ENCODE assay signal across 19 mouse cellular contexts in the genomic region with DNA sequence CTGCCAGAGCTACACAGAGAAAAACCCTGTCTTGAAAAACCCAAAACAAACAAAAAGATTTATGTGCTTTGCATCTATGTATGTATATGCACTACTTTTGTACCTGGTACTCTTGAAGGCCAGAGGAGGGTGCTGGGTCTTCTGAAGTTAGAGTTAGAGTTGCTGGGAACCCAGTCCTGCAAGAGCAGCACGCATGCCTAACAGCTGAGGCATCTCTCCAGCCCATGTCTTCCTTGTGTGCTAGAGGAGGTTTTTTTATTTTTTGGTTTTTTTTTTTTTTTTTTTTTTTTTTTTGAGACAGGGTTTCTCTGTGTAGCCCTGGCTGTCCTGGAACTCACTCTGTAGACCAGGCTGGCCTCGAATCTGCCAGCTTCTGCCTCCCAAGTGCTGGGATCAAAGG. TPM values are rescaled to one million over a fixed set of nuclear protein-coding genes. Genes with fewer than 3 reads are reported as not detected.
DNase-seq lines count a peak whose midpoint lies in the region; ATAC-seq and TF ChIP-seq lines count a peak whose summit lies in the region.
"Had no signal": no experiment of that assay in that cellular context is flagged by ENCODE, and none has a peak within 500 bp of the region (broad histone marks: within the 10 kb centered on the region; RNA-seq: fewer than 3 reads in every experiment).

No protein-coding gene starts in this region.

- no peak overlapping the region for H3K4me2 ChIP-seq in heart, embryonic 11.5 days
- no peak overlapping the region for H3K4me2 ChIP-seq in intestine, embryonic 14.5 days (ENCODE audit: low read length)
- H3K4me2 ChIP-seq in intestine, postnatal 0 days (replicated peaks; ENCODE audit: low read depth), result no peak overlapping the region
- no peak overlapping the region for H3K4me2 ChIP-seq in liver, embryonic 15.5 days
- no peak overlapping the region for H3K4me2 ChIP-seq in liver, embryonic 12.5 days
- H3K4me2 ChIP-seq: forebrain, embryonic 15.5 days; limb, embryonic 15.5 days; midbrain, embryonic 11.5 days had no signal

- H3K36me3 ChIP-seq in heart, embryonic 11.5 days (ENCODE audit: control insufficient read depth, insufficient read depth, low read length), result peaks cover 10% of the 10 kb centered on the region
- peaks cover 44% of the 10 kb centered on the region for H3K36me3 ChIP-seq in intestine, embryonic 14.5 days (ENCODE audit: control insufficient read depth, insufficient read depth, low read length)
- peaks cover 25% of the 10 kb centered on the region for H3K36me3 ChIP-seq in intestine, postnatal 0 days (ENCODE audit: control insufficient read depth, insufficient read depth)
- peaks cover 74% of the 10 kb centered on the region for H3K36me3 ChIP-seq in liver, embryonic 15.5 days (replicated peaks)
- H3K36me3 ChIP-seq in liver, embryonic 12.5 days, result peaks cover 73% of the 10 kb centered on the region

- no peak for TF ChIP-seq CTCF in intestine, postnatal 0 days (IDR thresholded peaks at IDR 0.05; ENCODE audit: low read depth)

- no peak overlapping the region for H3K4me3 ChIP-seq in heart, embryonic 11.5 days (ENCODE audit: low read depth, low read length)
- no peak overlapping the region for H3K4me3 ChIP-seq in intestine, embryonic 14.5 days (ENCODE audit: low read depth, low read length)
- no peak overlapping the region for H3K4me3 ChIP-seq in intestine, postnatal 0 days (ENCODE audit: low read depth, low read length)
- no peak overlapping the region for H3K4me3 ChIP-seq in liver, embryonic 15.5 days (replicated peaks)
- H3K4me3 ChIP-seq in liver, embryonic 12.5 days, result no peak overlapping the region
- H3K4me3 ChIP-seq: forebrain, embryonic 15.5 days; hindbrain, embryonic 10.5 days; limb, embryonic 15.5 days had no signal

- no peak overlapping the region for H3K9ac ChIP-seq in heart, embryonic 11.5 days (ENCODE audit: low read depth, low read length)
- no peak overlapping the region for H3K9ac ChIP-seq in intestine, embryonic 14.5 days (ENCODE audit: low read length)
- H3K9ac ChIP-seq in intestine, postnatal 0 days (ENCODE audit: low read depth, low read length), result no peak overlapping the region
- no peak overlapping the region for H3K9ac ChIP-seq in liver, embryonic 15.5 days
- no peak overlapping the region for H3K9ac ChIP-seq in liver, embryonic 12.5 days
- H3K9ac ChIP-seq: forebrain, embryonic 15.5 days; limb, embryonic 15.5 days had no signal

- intact Hi-C loops in heart, postnatal 25 days (cut with DNase I), result no loop called here

- H3K4me1 ChIP-seq in heart, embryonic 11.5 days (ENCODE audit: control insufficient read depth, insufficient read depth, low read length), result peaks cover 7% of the 10 kb centered on the region
- 0 out of 2 replicates have a peak, but pooled peaks cover 3% of the 10 kb centered on the region for H3K4me1 ChIP-seq in intestine, embryonic 14.5 days (replicated peaks; ENCODE audit: control insufficient read depth, insufficient read depth, low read length)
- H3K4me1 ChIP-seq in intestine, postnatal 0 days (replicated peaks; ENCODE audit: control insufficient read depth, insufficient read depth, low read length), result no peaks in the 10 kb centered on the region
- peaks cover 13% of the 10 kb centered on the region for H3K4me1 ChIP-seq in liver, embryonic 15.5 days (replicated peaks)
- peaks cover 23% of the 10 kb centered on the region for H3K4me1 ChIP-seq in liver, embryonic 12.5 days
- H3K4me1 ChIP-seq: forebrain, embryonic 15.5 days; hindbrain, embryonic 10.5 days had no signal

- H3K27ac ChIP-seq in heart, embryonic 11.5 days (ENCODE audit: low read depth, low read length), result 0 out of 2 replicates have a peak overlapping the region, but pooled peaks have one; percentile 42
- H3K27ac ChIP-seq in intestine, embryonic 14.5 days (ENCODE audit: low read depth), result peak overlapping the region; percentile 22; the same call in 1 of the 2 replicates
- no peak overlapping the region for H3K27ac ChIP-seq in intestine, postnatal 0 days (ENCODE audit: low read depth, low read length)
- H3K27ac ChIP-seq in liver, embryonic 15.5 days (replicated peaks), result 0 out of 2 replicates have a peak overlapping the region, but pooled peaks have one; percentile 2
- H3K27ac ChIP-seq in liver, embryonic 12.5 days, result no peak overlapping the region
- H3K27ac ChIP-seq: forebrain, embryonic 15.5 days; hindbrain, embryonic 10.5 days; limb, embryonic 15.5 days; macrophage had no signal

- ATAC-seq in heart, embryonic 11.5 days (replicated peaks; ENCODE audit: insufficient number of reproducible peaks, low FRiP score, low TSS enrichment), result no peak
- ATAC-seq in intestine, embryonic 14.5 days (replicated peaks; ENCODE audit: low FRiP score, low TSS enrichment, low read depth), result no peak
- ATAC-seq in intestine, postnatal 0 days, result no peak
- ATAC-seq in liver, embryonic 15.5 days (ENCODE audit: insufficient read depth), result no peak
- no peak for ATAC-seq in liver, embryonic 12.5 days
- ATAC-seq: forebrain, embryonic 15.5 days had no signal

- WGBS in heart, embryonic 11.5 days (ENCODE audit: insufficient replicate concordance), result 83% methylated on average over 2 of the region's 2 CpGs
- 77% methylated on average over 2 of the region's 2 CpGs for WGBS in intestine, embryonic 14.5 days
- 85% methylated on average over 2 of the region's 2 CpGs for WGBS in intestine, postnatal 0 days
- WGBS in liver, embryonic 15.5 days (ENCODE audit: insufficient replicate concordance), result 86% methylated on average over 2 of the region's 2 CpGs
- WGBS in liver, embryonic 12.5 days (ENCODE audit: insufficient replicate concordance), result 69% methylated on average over 2 of the region's 2 CpGs

- no peaks in the 10 kb centered on the region for H3K9me3 ChIP-seq in heart, embryonic 11.5 days (replicated peaks; ENCODE audit: control insufficient read depth, low read length)
- no peaks in the 10 kb centered on the region for H3K9me3 ChIP-seq in intestine, embryonic 14.5 days (ENCODE audit: control insufficient read depth, low read length)
- H3K9me3 ChIP-seq in intestine, postnatal 0 days (ENCODE audit: control insufficient read depth), result no peaks in the 10 kb centered on the region
- no peaks in the 10 kb centered on the region for H3K9me3 ChIP-seq in liver, embryonic 15.5 days (replicated peaks)
- no peaks in the 10 kb centered on the region for H3K9me3 ChIP-seq in liver, embryonic 12.5 days (replicated peaks)
- H3K9me3 ChIP-seq: forebrain, embryonic 15.5 days; hindbrain, embryonic 10.5 days; limb, embryonic 15.5 days had no signal

- H3K27me3 ChIP-seq in heart, embryonic 11.5 days (ENCODE audit: control insufficient read depth, insufficient read depth, low read length), result no peaks in the 10 kb centered on the region
- no peaks in the 10 kb centered on the region for H3K27me3 ChIP-seq in intestine, embryonic 14.5 days (replicated peaks; ENCODE audit: control insufficient read depth, insufficient read depth, low read length)
- H3K27me3 ChIP-seq in intestine, postnatal 0 days (replicated peaks; ENCODE audit: control insufficient read depth, insufficient read depth, low read length), result no peaks in the 10 kb centered on the region
- no peaks in the 10 kb centered on the region for H3K27me3 ChIP-seq in liver, embryonic 15.5 days
- no peaks in the 10 kb centered on the region for H3K27me3 ChIP-seq in liver, embryonic 12.5 days (replicated peaks)
- H3K27me3 ChIP-seq: forebrain, embryonic 15.5 days; limb, embryonic 15.5 days; Patski had no signal

- no peak for DNase-seq in heart, postnatal 25 days (ENCODE audit: low spot score)
- DNase-seq in intestine, embryonic 14.5 days (ENCODE audit: low spot score), result no peak
- DNase-seq in urinary bladder, postnatal 10 days (ENCODE audit: low spot score), result no peak
- DNase-seq: adrenal gland, adult 8-10 months; B cell, adult 2 months; cerebellum, adult 8-10 months; gastrocnemius, postnatal 36 days; retina, postnatal 1 day; thymus, adult 2 months had no signal

RNA-seq across cellular contexts. Expression of a gene that starts 9.1 kb away (rescaled TPM):
- 90.3 and 97.4 TPM in 2 replicates for polyA plus RNA-seq in heart, embryonic 11.5 days (2014; fragmentation: Nextera tagmentation; extraction: Ambion mirVana)
- total RNA-seq in heart, postnatal 25 days (2021), result 10 to 100 TPM; 81.3 to 88.2 TPM
- polyA plus RNA-seq in intestine, embryonic 14.5 days (2014; fragmentation: Nextera tagmentation; extraction: Ambion mirVana), result 101 and 106 TPM in 2 replicates
- polyA plus RNA-seq in intestine, postnatal 0 days (2015; fragmentation: Nextera tagmentation; extraction: Ambion mirVana), result 64.8 and 64.9 TPM in 2 replicates
- polyA plus RNA-seq in liver, embryonic 15.5 days (2015; fragmentation: Nextera tagmentation; extraction: Ambion mirVana), result 32.3 and 33.9 TPM in 2 replicates
- 50.2 and 53.6 TPM in 2 replicates for polyA plus RNA-seq in liver, embryonic 12.5 days (2016; fragmentation: Nextera tagmentation; extraction: Ambion mirVana)

RNA-seq across cellular contexts. Expression of a gene that starts 37.8 kb away (rescaled TPM):
- polyA plus RNA-seq in heart, embryonic 11.5 days (2014; fragmentation: Nextera tagmentation; extraction: Ambion mirVana), result 33.0 and 54.5 TPM in 2 replicates
- total RNA-seq in heart, postnatal 25 days (2021), result 100 to 1,000 TPM; 119 to 132 TPM
- polyA plus RNA-seq in intestine, embryonic 14.5 days (2014; fragmentation: Nextera tagmentation; extraction: Ambion mirVana), result 41.7 and 42.5 TPM in 2 replicates
- polyA plus RNA-seq in intestine, postnatal 0 days (2015; fragmentation: Nextera tagmentation; extraction: Ambion mirVana), result 27.7 and 28.3 TPM in 2 replicates
- 20.6 and 24.5 TPM in 2 replicates for polyA plus RNA-seq in liver, embryonic 15.5 days (2015; fragmentation: Nextera tagmentation; extraction: Ambion mirVana)
- 34.6 and 35.5 TPM in 2 replicates for polyA plus RNA-seq in liver, embryonic 12.5 days (2016; fragmentation: Nextera tagmentation; extraction: Ambion mirVana)

RNA-seq across cellular contexts. Expression of a gene that starts 44.5 kb away (rescaled TPM):
- polyA plus RNA-seq in heart, embryonic 11.5 days (2014; fragmentation: Nextera tagmentation; extraction: Ambion mirVana), result 893 and 924 TPM in 2 replicates
- 100 to 1,000 TPM; 555 to 568 TPM for total RNA-seq in heart, postnatal 25 days (2021)
- 888 and 941 TPM in 2 replicates for polyA plus RNA-seq in intestine, embryonic 14.5 days (2014; fragmentation: Nextera tagmentation; extraction: Ambion mirVana)
- 365 and 373 TPM in 2 replicates for polyA plus RNA-seq in intestine, postnatal 0 days (2015; fragmentation: Nextera tagmentation; extraction: Ambion mirVana)
- polyA plus RNA-seq in liver, embryonic 15.5 days (2015; fragmentation: Nextera tagmentation; extraction: Ambion mirVana), result 198 and 218 TPM in 2 replicates
- polyA plus RNA-seq in liver, embryonic 12.5 days (2016; fragmentation: Nextera tagmentation; extraction: Ambion mirVana), result 405 and 415 TPM in 2 replicates

RNA-seq across cellular contexts. Expression of a gene that starts 57.3 kb away (rescaled TPM):
- 19.7 and 21.0 TPM in 2 replicates for polyA plus RNA-seq in heart, embryonic 11.5 days (2014; fragmentation: Nextera tagmentation; extraction: Ambion mirVana)
- 10 to 100 TPM; 27.8 to 29.8 TPM for total RNA-seq in heart, postnatal 25 days (2021)
- polyA plus RNA-seq in intestine, embryonic 14.5 days (2014; fragmentation: Nextera tagmentation; extraction: Ambion mirVana), result 23.7 and 25.1 TPM in 2 replicates
- polyA plus RNA-seq in intestine, postnatal 0 days (2015; fragmentation: Nextera tagmentation; extraction: Ambion mirVana), result 20.6 and 23.8 TPM in 2 replicates
- 16.0 and 18.3 TPM in 2 replicates for polyA plus RNA-seq in liver, embryonic 15.5 days (2015; fragmentation: Nextera tagmentation; extraction: Ambion mirVana)
- 15.0 and 15.8 TPM in 2 replicates for polyA plus RNA-seq in liver, embryonic 12.5 days (2016; fragmentation: Nextera tagmentation; extraction: Ambion mirVana)

Comparison
In these comparisons a context has a peak if more than half of its experiments do, and no peak if none do; other contexts are left out.
1. H3K27ac ChIP-seq: peak in heart, embryonic 11.5 days (single experiment), intestine, embryonic 14.5 days (single experiment) and liver, embryonic 15.5 days (single experiment); none in intestine, postnatal 0 days (single experiment) and liver, embryonic 12.5 days (single experiment).